Mouse (Mus musculus) MEL (cell line): ENCODE results near the gene Tbxa2r. TPM values are rescaled to one million over a fixed set of nuclear protein-coding genes. Genes with fewer than 3 reads are reported as not detected.

Experiments used
- DNase-seq: peaks from one replicate; pipeline ENCODE4 v3.0.0; 2011; ENCODE audit warnings: low read depth, low spot score
- H3K27ac ChIP-seq: 2 replicates; pipeline ENCODE4 v1.5.1; 2012; ENCODE audit warnings: low read depth, mild to moderate bottlenecking, control low read depth, low read length, moderate library complexity; ENCODE audit not compliant: control insufficient read depth
- H3K27me3 ChIP-seq, 2 experiments: fragments of 150-350 bp in 1 of 2; sonication (generic) in 1 of 2; 2 replicates each; pipeline ENCODE4 v1.6.1; 2012; ENCODE audit warnings: low read length in 2 of 2, mild to moderate bottlenecking in 2 of 2, improper control_type of control experiment in 1 of 2, moderate library complexity in 1 of 2; ENCODE audit not compliant: insufficient read depth in 2 of 2, control insufficient read depth in 1 of 2
- H3K36me3 ChIP-seq, 2 experiments: 2 replicates each; pipeline ENCODE4 v1.6.1; 2012 to 2014; ENCODE audit warnings: low read length in 2 of 2, improper control_type of control experiment in 1 of 2, inconsistent platforms in 1 of 2, mild to moderate bottlenecking in 1 of 2; ENCODE audit not compliant: insufficient read depth in 2 of 2, control insufficient read depth in 1 of 2
- H3K4me1 ChIP-seq, 2 experiments: fragments of 150-350 bp in 1 of 2; sonication (generic) in 1 of 2; 2 replicates each; pipeline ENCODE4 v1.6.1; 2012; ENCODE audit warnings: low read length in 2 of 2, improper control_type of control experiment in 1 of 2, mild to moderate bottlenecking in 1 of 2; ENCODE audit not compliant: insufficient read depth in 2 of 2, control insufficient read depth in 1 of 2
- H3K4me3 ChIP-seq, 2 experiments: fragments of 150-350 bp in 1 of 2; sonication (generic) in 1 of 2; 2 replicates each; pipeline ENCODE4 v1.5.1; 2012; ENCODE audit warnings: low read depth in 2 of 2, low read length in 2 of 2, mild to moderate bottlenecking in 2 of 2, moderate library complexity in 2 of 2, control low read depth in 1 of 2, improper control_type of control experiment in 1 of 2; ENCODE audit not compliant: control insufficient read depth in 1 of 2, insufficient read depth in 1 of 2
- H3K79me2 ChIP-seq: 2 replicates; pipeline ENCODE4 v1.6.1; 2012; ENCODE audit warnings: mild to moderate bottlenecking, low read length, moderate library complexity; ENCODE audit not compliant: control insufficient read depth, poor library complexity, insufficient read depth
- H3K9ac ChIP-seq: 2 replicates; pipeline ENCODE4 v1.6.1; 2012; ENCODE audit warnings: low read depth, mild to moderate bottlenecking, control low read depth, low read length, moderate library complexity; ENCODE audit not compliant: control insufficient read depth, poor library complexity, severe bottlenecking
- H3K9me3 ChIP-seq: fragments of 150-350 bp; sonication (generic); replicated peaks from 2 replicates; pipeline ENCODE4 v1.6.1; 2012; ENCODE audit warnings: mild to moderate bottlenecking, low read length, improper control_type of control experiment, moderate library complexity; ENCODE audit not compliant: insufficient read depth
- BHLHE40 ChIP-seq: IDR thresholded peaks from 2 replicates; pipeline ENCODE4 v1.6.1; 2012; ENCODE audit warnings: low read depth, mild to moderate bottlenecking, inconsistent platforms, low read length, improper control_type of control experiment, borderline replicate concordance
- CTCF ChIP-seq, 3 experiments: IDR thresholded peaks in 2 of 3; conservative IDR thresholded peaks in 1 of 3; 2 replicates each; pipeline ENCODE4 v1.5.1; 2011 to 2012; ENCODE audit warnings: low read length in 3 of 3, low read depth in 2 of 3, mild to moderate bottlenecking in 2 of 3, improper control_type of control experiment in 1 of 3, inconsistent platforms in 1 of 3, mixed read lengths in 1 of 3, moderate library complexity in 1 of 3; ENCODE audit not compliant: control insufficient read depth in 1 of 3, insufficient read depth in 1 of 3, poor library complexity in 1 of 3, severe bottlenecking in 1 of 3
- ELF1 ChIP-seq: IDR thresholded peaks from 2 replicates; pipeline ENCODE4 v1.6.1; 2014; ENCODE audit warnings: low read depth, mild to moderate bottlenecking, inconsistent platforms, low read length, improper control_type of control experiment, moderate library complexity
- ETS1 ChIP-seq: IDR thresholded peaks from 2 replicates; pipeline ENCODE4 v1.6.1; 2012; ENCODE audit warnings: low read depth, mild to moderate bottlenecking, inconsistent platforms, low read length, improper control_type of control experiment, moderate library complexity
- GABPA ChIP-seq: IDR thresholded peaks from 2 replicates; pipeline ENCODE4 v1.6.1; 2012; ENCODE audit warnings: low read depth, mild to moderate bottlenecking, inconsistent platforms, low read length, improper control_type of control experiment, moderate library complexity
- HCFC1 ChIP-seq: IDR thresholded peaks from 2 replicates; pipeline ENCODE4 v1.6.1; 2012; ENCODE audit warnings: low read depth, mild to moderate bottlenecking, inconsistent platforms, low read length, improper control_type of control experiment, moderate library complexity
- JUND ChIP-seq: IDR thresholded peaks from 2 replicates; pipeline ENCODE4 v1.6.1; 2011; ENCODE audit warnings: low read depth, mild to moderate bottlenecking, improper control_type of control experiment, low read length
- MAX ChIP-seq: IDR thresholded peaks from 2 replicates; pipeline ENCODE4 v1.6.1; 2011; ENCODE audit warnings: low read length, improper control_type of control experiment
- MAZ ChIP-seq: IDR thresholded peaks from 2 replicates; pipeline ENCODE4 v1.6.1; 2012; ENCODE audit warnings: low read depth, mild to moderate bottlenecking, inconsistent platforms, low read length, improper control_type of control experiment
- MXI1 ChIP-seq: IDR thresholded peaks from 2 replicates; pipeline ENCODE4 v1.6.1; 2011; ENCODE audit warnings: mild to moderate bottlenecking, low read depth, low read length, improper control_type of control experiment
- MYC ChIP-seq: IDR thresholded peaks from 2 replicates; pipeline ENCODE4 v1.6.1; 2011; ENCODE audit warnings: low read depth, mild to moderate bottlenecking, low read length, improper control_type of control experiment, moderate library complexity
- NELFE ChIP-seq: IDR thresholded peaks from 2 replicates; pipeline ENCODE4 v1.6.1; 2011; ENCODE audit warnings: low read depth, low read length, improper control_type of control experiment
- NRF1 ChIP-seq: IDR thresholded peaks from 2 replicates; pipeline ENCODE4 v1.6.1; 2014; ENCODE audit warnings: low read depth, mild to moderate bottlenecking, inconsistent platforms, low read length, improper control_type of control experiment, moderate library complexity; ENCODE audit not compliant: poor library complexity, insufficient read depth, severe bottlenecking
- POLR2A ChIP-seq, 2 experiments: IDR thresholded peaks; 2 replicates each; pipeline ENCODE4 v1.6.1; 2011 to 2012; ENCODE audit warnings: low read length in 2 of 2, mild to moderate bottlenecking in 2 of 2, control low read depth in 1 of 2, improper control_type of control experiment in 1 of 2, low read depth in 1 of 2, moderate library complexity in 1 of 2; ENCODE audit not compliant: control insufficient read depth in 1 of 2, insufficient read depth in 1 of 2, poor library complexity in 1 of 2
- POLR2AphosphoS2 ChIP-seq: IDR thresholded peaks from 2 replicates; pipeline ENCODE4 v1.6.1; 2011; ENCODE audit warnings: low read length, improper control_type of control experiment
- POLR2AphosphoS5 ChIP-seq: IDR thresholded peaks from 2 replicates; pipeline ENCODE4 v1.6.1; 2012; ENCODE audit warnings: low read depth, borderline replicate concordance, mild to moderate bottlenecking, inconsistent platforms, low read length, moderate library complexity, mixed read lengths
- RAD21 ChIP-seq: IDR thresholded peaks from 2 replicates; pipeline ENCODE4 v1.6.1; 2011; ENCODE audit warnings: mild to moderate bottlenecking, low read depth, low read length, improper control_type of control experiment
- SIN3A ChIP-seq: IDR thresholded peaks from 2 replicates; pipeline ENCODE4 v1.6.1; 2012; ENCODE audit warnings: low read length, improper control_type of control experiment, inconsistent platforms
- SMC3 ChIP-seq: IDR thresholded peaks from 2 replicates; pipeline ENCODE4 v1.6.1; 2011; ENCODE audit warnings: low read depth, low read length, improper control_type of control experiment
- TBP ChIP-seq: IDR thresholded peaks from 2 replicates; pipeline ENCODE4 v1.8.0; 2011; ENCODE audit warnings: low read depth, low read length, improper control_type of control experiment
- TCF12 ChIP-seq: IDR thresholded peaks from 2 replicates; pipeline ENCODE4 v1.6.1; 2014; ENCODE audit warnings: low read depth, mild to moderate bottlenecking, inconsistent platforms, low read length, improper control_type of control experiment, moderate library complexity
- UBTF ChIP-seq: IDR thresholded peaks from 2 replicates; pipeline ENCODE4 v1.6.1; 2012; ENCODE audit warnings: low read depth, mild to moderate bottlenecking, inconsistent platforms, low read length, improper control_type of control experiment, moderate library complexity, borderline replicate concordance; ENCODE audit not compliant: insufficient read depth
- USF1 ChIP-seq: IDR thresholded peaks from 2 replicates; pipeline ENCODE4 v1.6.1; 2014; ENCODE audit warnings: low read depth, mild to moderate bottlenecking, inconsistent platforms, low read length, improper control_type of control experiment, moderate library complexity
- ZKSCAN1 ChIP-seq: IDR thresholded peaks from 2 replicates; pipeline ENCODE4 v1.6.1; 2012; ENCODE audit warnings: low read depth, mild to moderate bottlenecking, inconsistent platforms, low read length, improper control_type of control experiment, moderate library complexity
- ZNF384 ChIP-seq: IDR thresholded peaks from 2 replicates; pipeline ENCODE4 v1.6.1; 2012; ENCODE audit warnings: low read depth, mild to moderate bottlenecking, inconsistent platforms, low read length, improper control_type of control experiment
- polyA plus RNA-seq, 2 experiments: library from polyadenylated mRNA; stranded (reverse) in 1 of 2; unstranded in 1 of 2; fragments of >175 nt in 1 of 2; fragments of >200 nt in 1 of 2; gene quantifications; 2 replicates each; pipeline versions ENCODE4 v1.2.1 to v1.2.4; 2012; ENCODE audit warnings: low replicate concordance in 2 of 2, low read depth in 1 of 2; ENCODE audit not compliant: insufficient read length in 2 of 2, insufficient read depth in 1 of 2, missing spikeins in 1 of 2
- total RNA-seq: library from RNA; depleted of rRNA; stranded (reverse); fragments of 300-350 nt; gene quantifications from 2 replicates; pipeline ENCODE4 v1.2.3, GENCODE M21; 2012

The Tbxa2r gene
- total and polyA plus RNA-seq, 3 experiments: 0.31 TPM; not detected in 2

DNA sequence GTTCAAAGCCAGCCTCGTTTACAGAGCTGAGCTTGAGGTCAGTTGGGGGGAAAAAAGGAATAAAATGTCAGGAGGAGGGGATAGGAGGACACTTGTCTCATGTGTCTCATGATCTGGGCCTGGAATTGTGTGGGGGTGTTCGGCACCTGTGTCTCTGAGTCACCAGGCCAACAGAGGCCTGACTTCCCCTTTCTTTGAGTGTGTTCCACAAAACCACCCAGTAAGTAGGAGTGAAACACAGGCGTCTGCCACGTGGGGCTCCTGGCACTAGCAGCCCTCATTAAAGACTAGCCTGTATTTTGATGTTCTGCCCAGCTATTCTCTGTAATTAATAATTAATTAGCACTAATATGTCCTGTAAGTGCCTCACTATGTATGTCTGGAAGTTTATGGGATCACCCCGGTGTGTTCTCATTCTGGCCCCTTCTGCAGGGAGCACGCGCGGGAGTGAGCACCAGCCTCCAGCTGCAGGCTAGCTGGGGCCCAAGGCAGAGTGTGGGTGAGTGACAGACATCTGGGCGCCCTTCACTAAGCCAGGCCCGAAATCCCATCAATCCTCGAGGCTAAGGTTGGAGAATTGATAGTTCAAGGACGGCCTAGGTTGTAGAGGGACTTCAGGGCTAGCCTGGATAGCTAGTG lies 27.9 kb downstream of the Tbxa2r start (continued):
- TF ChIP-seq ELF1 (0 out of 2 replicates have a peak, but pooled peaks have one; percentile 26), USF1 (peak; percentile 77), NELFE (peak; percentile 44), BHLHE40 (no peak), ZNF384 (no peak), MAX (peak; percentile 98), JUND (0 out of 2 replicates have a peak, but pooled peaks have one; percentile 21), MXI1 (peak; percentile 98), ETS1 (peak; percentile 66), MAZ (peak; percentile 36; the same call in 1 of the 2 replicates), GABPA (no peak), POLR2AphosphoS2 (peak; percentile 28; the same call in 1 of the 2 replicates), ZKSCAN1 (no peak), RAD21 (no peak)

DNA sequence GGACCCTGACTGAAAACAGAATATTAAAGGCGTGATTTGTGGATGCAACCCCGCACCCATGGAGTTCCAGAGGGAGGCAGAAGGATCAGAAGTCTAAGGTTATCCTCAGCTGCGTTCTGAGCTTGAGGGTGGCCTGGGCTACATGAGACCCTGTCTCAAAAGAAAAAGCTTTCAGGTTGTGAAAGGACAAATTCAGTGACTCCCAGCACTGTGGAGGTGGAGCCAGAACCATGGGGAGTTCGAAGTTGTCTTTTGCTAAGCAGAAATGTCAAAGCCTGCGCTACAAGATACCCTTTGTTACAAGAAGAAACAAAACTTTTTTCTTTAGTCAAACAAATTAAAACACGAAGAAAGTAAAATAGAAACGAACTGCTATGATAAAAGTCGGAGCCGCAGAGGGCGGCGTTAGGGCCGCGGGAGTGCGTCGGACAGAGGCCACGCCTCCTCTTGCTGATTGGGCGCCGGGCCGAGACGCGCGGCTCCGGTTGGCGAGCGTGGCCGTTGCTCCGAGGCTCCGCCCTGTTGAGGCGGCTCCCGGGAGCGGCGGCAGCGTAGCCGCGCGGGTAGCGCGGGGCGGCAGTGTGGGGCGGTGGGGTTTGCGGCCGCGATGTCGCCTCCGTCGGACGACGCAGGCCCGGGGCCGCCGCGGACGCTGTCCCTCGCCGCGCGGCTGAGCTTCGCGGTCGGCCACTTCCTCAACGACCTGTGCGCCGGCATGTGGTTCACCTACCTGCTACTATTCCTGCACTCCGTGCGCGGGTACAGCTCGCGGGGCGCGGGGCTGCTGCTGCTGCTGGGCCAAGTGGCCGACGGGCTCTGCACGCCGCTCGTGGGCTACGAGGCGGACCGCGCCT lies 28.7 kb downstream of the Tbxa2r start, which contains the start of gene Mfsd12:
Mfsd12 (plus strand) TSS at position 501 of the 854 bp plus-strand sequence.
- H3K4me1 ChIP-seq: peaks cover 2 to 29% of the 10 kb centered on the region in 2 experiments; a peak in 3 of 4 replicates
- peaks cover 27% of the 10 kb centered on the region for H3K79me2 ChIP-seq
- peaks cover 0 to 20% of the 10 kb centered on the region in 2 experiments; a peak in 3 of 4 replicates for H3K36me3 ChIP-seq
- TF ChIP-seq SMC3 (no peak), UBTF (0 out of 2 replicates have a peak, but pooled peaks have one; percentile 58), HCFC1 (peak; percentile 71), POLR2AphosphoS2 (no peak; the same call in 1 of the 2 replicates), MYC (no peak), NELFE (peak; percentile 85), MXI1 (peak; percentile 56; the same call in 1 of the 2 replicates), NRF1 (peak; percentile 26; the same call in 1 of the 2 replicates), TCF12 (peak; percentile 72), TBP (peak; percentile 77), CTCF (IDR thresholded peaks at IDR 0.05 in 2 of 3, conservative IDR thresholded peaks at IDR 0.05 in 1 of 3; ENCODE audit: control insufficient read depth in 1 of 3, insufficient read depth in 1 of 3, low read depth in 2 of 3, low read length in 3 of 3, poor library complexity in 1 of 3, severe bottlenecking in 1 of 3) (no peak), USF1 (0 out of 2 replicates have a peak, but pooled peaks have one; percentile 11), POLR2A (IDR thresholded peaks at IDR 0.05; ENCODE audit: control insufficient read depth in 1 of 2, insufficient read depth in 1 of 2, low read depth in 1 of 2, low read length in 2 of 2, poor library complexity in 1 of 2) (peak; percentile 84 to 92), SIN3A (peak; percentile 75), POLR2AphosphoS5 (no peak)
- H3K9me3 ChIP-seq: no peaks in the 10 kb centered on the region
- H3K9ac ChIP-seq: peak within 1 kb of the TSS; percentile 84
- no peaks in the 10 kb centered on the region for H3K27me3 ChIP-seq
- peak within 1 kb of the TSS; percentile 62 to 68 for H3K4me3 ChIP-seq
- peak; percentile 94 for DNase-seq
- H3K27ac ChIP-seq: peak within 1 kb of the TSS; percentile 96
